Mouse (Mus musculus): Measurements from ENCODE around the gene Ptpn3. TPM values are rescaled to one million over a fixed set of nuclear protein-coding genes. Genes with fewer than 3 reads are reported as not detected.

Ptpn3 gene
- polyA plus RNA-seq, 1 experiment from 2014 or later = 2.5 TPM

DNA sequence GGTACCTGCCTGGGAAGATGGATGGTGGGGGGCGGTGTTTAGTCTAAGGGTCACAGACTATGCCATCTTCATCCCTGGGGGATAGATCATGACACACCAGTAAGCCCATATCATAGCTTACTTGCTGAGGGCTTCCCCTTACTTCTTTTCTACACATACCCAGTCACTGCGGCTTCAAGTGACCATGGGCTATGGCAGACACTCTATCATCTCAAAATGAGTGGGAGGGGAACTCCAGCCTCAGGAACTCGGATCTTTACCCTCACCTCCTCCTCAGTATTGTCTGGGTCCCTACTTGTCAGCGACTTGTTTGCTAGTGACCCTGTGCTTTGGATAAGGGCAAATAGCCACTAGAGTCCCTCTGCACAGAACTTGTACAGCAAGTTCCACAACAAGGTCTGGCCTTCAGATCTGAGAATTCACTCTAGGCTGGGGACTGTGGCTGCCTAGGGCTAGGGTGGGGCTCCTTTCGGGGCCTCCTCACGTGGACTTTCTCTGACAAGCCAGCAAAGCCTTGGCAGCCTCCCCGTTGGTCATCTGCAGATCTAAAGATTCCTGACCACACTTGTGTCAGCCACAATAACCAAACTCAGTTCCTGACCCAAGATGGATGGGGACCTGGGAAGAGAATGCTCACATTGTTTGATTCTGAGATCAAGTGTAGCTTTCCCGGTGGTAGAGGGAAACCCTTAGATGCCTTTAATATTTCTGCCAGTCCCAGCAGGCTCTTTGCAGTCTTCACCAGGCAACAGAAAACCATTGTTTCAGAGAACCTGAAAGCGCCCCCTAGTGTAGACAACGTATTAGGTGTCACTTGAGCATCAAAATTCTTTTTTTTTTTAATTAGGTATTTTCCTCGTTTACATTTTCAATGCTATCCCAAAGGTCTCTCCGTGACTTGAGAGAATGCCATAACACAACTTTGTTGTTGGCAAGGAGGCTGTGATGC lies 134.4 kb downstream of the Ptpn3 start:
- TF ChIP-seq EP300 (IDR thresholded peaks at IDR 0.05; ENCODE audit: low read depth) (no peak), CTCF (IDR thresholded peaks at IDR 0.05; ENCODE audit: low read depth) (peak; percentile 43)
- DNase-seq (no peak), ATAC-seq (no peak)
- Histone ChIP-seq H3K27me3 (ENCODE audit: insufficient read depth, low read length) (no peaks in the 10 kb centered on the region), H3K4me2 (ENCODE audit: low read depth, low read length) (no peak overlapping the region), H3K36me3 (replicated peaks; ENCODE audit: insufficient read depth, low read length) (no peaks in the 10 kb centered on the region), H3K27ac (ENCODE audit: low read depth) (no peak overlapping the region), H3K9ac (replicated peaks) (no peak overlapping the region), H3K9me3 (ENCODE audit: low read length) (no peaks in the 10 kb centered on the region), H3K4me1 (ENCODE audit: insufficient read depth) (no peaks in the 10 kb centered on the region), H3K4me3 (ENCODE audit: low read depth, low read length) (no peak overlapping the region)
- WGBS (ENCODE audit: insufficient replicate concordance) = 48% methylated on average over 12 of the region's 12 CpGs

- Histone ChIP-seq H3K4me1 (ENCODE audit: insufficient read depth) (no peaks in the 10 kb centered on the region), H3K9me3 (ENCODE audit: low read length) (no peaks in the 10 kb centered on the region), H3K9ac (replicated peaks) (no peak overlapping the region), H3K36me3 (replicated peaks; ENCODE audit: insufficient read depth, low read length) (no peaks in the 10 kb centered on the region), H3K4me2 (ENCODE audit: low read depth, low read length) (no peak overlapping the region), H3K27ac (ENCODE audit: low read depth) (no peak overlapping the region), H3K4me3 (ENCODE audit: low read depth, low read length) (no peak overlapping the region), H3K27me3 (ENCODE audit: insufficient read depth, low read length) (no peaks in the 10 kb centered on the region)
- DNase-seq (no peak), ATAC-seq (no peak)
- WGBS (ENCODE audit: insufficient replicate concordance) = 58% methylated on average over 3 of the region's 3 CpGs
- no peak for TF ChIP-seq EP300 (IDR thresholded peaks at IDR 0.05; ENCODE audit: low read depth)
- no peak for TF ChIP-seq CTCF (IDR thresholded peaks at IDR 0.05; ENCODE audit: low read depth)
Observed at GRCm38 (mm10) chr4:57165654-57166053, 136.0 kb downstream of the Ptpn3 start.

DNA sequence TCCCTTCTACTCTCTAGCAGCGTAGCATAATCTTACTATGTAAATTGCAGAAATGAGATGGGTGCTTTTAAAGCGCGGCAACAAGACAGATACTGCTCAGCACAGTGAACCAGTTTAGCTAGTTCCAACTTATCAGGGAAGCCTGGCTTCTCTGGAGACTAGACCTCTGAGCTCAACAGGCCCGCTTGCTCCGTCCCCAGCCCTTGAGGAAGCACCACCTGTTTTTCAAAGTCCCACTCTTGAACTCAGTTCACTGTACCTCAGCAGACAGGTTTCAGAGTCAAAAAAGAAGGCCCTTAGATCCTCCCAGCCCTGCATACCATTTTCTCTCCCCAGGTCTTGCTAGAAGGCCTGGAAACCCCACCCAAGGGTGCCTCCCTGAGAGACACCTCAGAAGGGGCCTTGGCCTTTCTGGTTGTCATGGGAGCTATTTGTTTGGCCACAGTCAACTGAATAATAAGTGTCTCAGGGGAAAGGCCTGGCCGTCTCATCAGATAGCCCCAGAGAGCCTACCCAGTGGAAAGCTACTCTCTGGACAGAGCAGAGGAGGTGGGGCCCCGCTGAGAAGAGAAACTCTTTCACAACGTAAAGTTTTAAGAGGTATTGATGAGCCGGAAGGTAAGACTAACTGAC lies 136.9 kb downstream of the Ptpn3 start:
- no peak overlapping the region for H3K4me2 ChIP-seq (ENCODE audit: low read depth, low read length)
- no peaks in the 10 kb centered on the region for H3K36me3 ChIP-seq (replicated peaks; ENCODE audit: insufficient read depth, low read length)
- no peak for DNase-seq
- no peak overlapping the region for H3K27ac ChIP-seq (ENCODE audit: low read depth)
- TF ChIP-seq CTCF (IDR thresholded peaks at IDR 0.05; ENCODE audit: low read depth) = no peak
- ATAC-seq = no peak
- H3K27me3 ChIP-seq (ENCODE audit: insufficient read depth, low read length) = no peaks in the 10 kb centered on the region
- no peak overlapping the region for H3K4me3 ChIP-seq (ENCODE audit: low read depth, low read length)
- WGBS (ENCODE audit: insufficient replicate concordance) = 81% methylated on average over 9 of the region's 9 CpGs
- H3K9ac ChIP-seq (replicated peaks) = no peak overlapping the region
- no peaks in the 10 kb centered on the region for H3K9me3 ChIP-seq (ENCODE audit: low read length)
- H3K4me1 ChIP-seq (ENCODE audit: insufficient read depth) = no peaks in the 10 kb centered on the region

- H3K27me3 ChIP-seq (ENCODE audit: insufficient read depth, low read length) = no peaks in the 10 kb centered on the region
- no peak for ATAC-seq
- no peak overlapping the region for H3K27ac ChIP-seq (ENCODE audit: low read depth)
- no peaks in the 10 kb centered on the region for H3K36me3 ChIP-seq (replicated peaks; ENCODE audit: insufficient read depth, low read length)
- H3K9me3 ChIP-seq (ENCODE audit: low read length) = no peaks in the 10 kb centered on the region
- no peak overlapping the region for H3K4me2 ChIP-seq (ENCODE audit: low read depth, low read length)
- DNase-seq = no peak
- no peak overlapping the region for H3K4me3 ChIP-seq (ENCODE audit: low read depth, low read length)
- 49% methylated on average over 10 of the region's 10 CpGs for WGBS (ENCODE audit: insufficient replicate concordance)
- no peaks in the 10 kb centered on the region for H3K4me1 ChIP-seq (ENCODE audit: insufficient read depth)
- TF ChIP-seq EP300 (IDR thresholded peaks at IDR 0.05; ENCODE audit: low read depth) (no peak), CTCF (IDR thresholded peaks at IDR 0.05; ENCODE audit: low read depth) (no peak)
- no peak overlapping the region for H3K9ac ChIP-seq (replicated peaks)
Observed at GRCm38 (mm10) chr4:57162789-57163722, 138.6 kb downstream of the Ptpn3 start.

DNA sequence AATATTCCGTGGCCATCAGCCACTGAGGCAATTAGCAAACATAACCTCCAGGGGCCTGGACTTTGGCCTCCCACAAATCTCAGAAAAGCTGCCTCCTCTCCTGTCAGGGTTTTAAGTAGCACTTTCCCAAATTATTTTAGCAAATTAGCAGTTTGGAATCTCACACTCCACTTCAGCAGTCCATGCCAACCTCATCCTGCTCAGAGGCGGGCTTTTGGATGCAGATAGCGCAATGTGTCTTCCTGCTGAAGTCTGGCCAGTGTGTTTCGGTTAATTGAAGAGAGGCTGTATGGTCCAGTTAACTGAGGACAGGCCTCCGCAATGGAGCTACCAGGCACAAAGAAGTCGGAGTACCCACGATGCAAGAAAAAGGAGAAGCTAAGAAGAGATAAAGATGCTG lies 141.1 kb downstream of the Ptpn3 start:
- Histone ChIP-seq H3K36me3 (replicated peaks; ENCODE audit: insufficient read depth, low read length) (no peaks in the 10 kb centered on the region), H3K27ac (ENCODE audit: low read depth) (no peak overlapping the region), H3K4me2 (ENCODE audit: low read depth, low read length) (no peak overlapping the region), H3K27me3 (ENCODE audit: insufficient read depth, low read length) (no peaks in the 10 kb centered on the region), H3K4me1 (ENCODE audit: insufficient read depth) (no peaks in the 10 kb centered on the region), H3K9ac (replicated peaks) (no peak overlapping the region), H3K9me3 (ENCODE audit: low read length) (no peaks in the 10 kb centered on the region), H3K4me3 (ENCODE audit: low read depth, low read length) (no peak overlapping the region)
- DNase-seq = no peak
- WGBS (ENCODE audit: insufficient replicate concordance) = 70% methylated on average over 7 of the region's 7 CpGs
- no peak for ATAC-seq
- TF ChIP-seq CTCF (IDR thresholded peaks at IDR 0.05; ENCODE audit: low read depth) (no peak), EP300 (IDR thresholded peaks at IDR 0.05; ENCODE audit: low read depth) (no peak)
